Mouse (Mus musculus): ENCODE results near the gene Tbc1d9. TPM values are rescaled to one million over a fixed set of nuclear protein-coding genes. Genes with fewer than 3 reads are reported as not detected.

Gene Tbc1d9
- 5.4 and 8.0 TPM in 2 replicates for polyA plus RNA-seq (2011; ENCODE audit: insufficient read length, low read depth, missing spikeins)

GRCm38 (mm10) chr8:83165235-83165930, at the start of gene Tbc1d9:
Gene Tbc1d9, plus strand, starts transcription at chr8:83165352.
- Histone ChIP-seq H3K4me3 (ENCODE audit: insufficient read depth, low read length) (peak within 1 kb of the TSS; percentile 58), H3K4me1 (ENCODE audit: control insufficient read depth, insufficient read depth, low read length) (no peaks in the 10 kb centered on the region), H3K27ac (ENCODE audit: insufficient read depth, low read length) (no peak within 1 kb of the TSS)
- TF ChIP-seq POLR2A (IDR thresholded peaks at IDR 0.05; ENCODE audit: low read depth, low read length) (no peak; the same call in 1 of the 2 replicates), CTCF (IDR thresholded peaks at IDR 0.05; ENCODE audit: borderline replicate concordance, insufficient read depth, low read length) (peak; percentile 29; the same call in 1 of the 2 replicates)

GRCm38 (mm10) chr8:83135086-83135485, 30.1 kb upstream of the Tbc1d9 start:
- no peak overlapping the region for H3K4me3 ChIP-seq (ENCODE audit: insufficient read depth, low read length)
- H3K27ac ChIP-seq (ENCODE audit: insufficient read depth, low read length), result no peak overlapping the region
- H3K4me1 ChIP-seq (ENCODE audit: control insufficient read depth, insufficient read depth, low read length), result no peaks in the 10 kb centered on the region
- TF ChIP-seq CTCF (IDR thresholded peaks at IDR 0.05; ENCODE audit: borderline replicate concordance, insufficient read depth, low read length) (no peak), POLR2A (IDR thresholded peaks at IDR 0.05; ENCODE audit: low read depth, low read length) (no peak)

- no peak overlapping the region for H3K4me3 ChIP-seq (ENCODE audit: insufficient read depth, low read length)
- TF ChIP-seq POLR2A (IDR thresholded peaks at IDR 0.05; ENCODE audit: low read depth, low read length), result no peak
- TF ChIP-seq CTCF (IDR thresholded peaks at IDR 0.05; ENCODE audit: borderline replicate concordance, insufficient read depth, low read length), result no peak
Observed at GRCm38 (mm10) chr8:83140068-83140467, 25.1 kb upstream of the Tbc1d9 start.

DNA sequence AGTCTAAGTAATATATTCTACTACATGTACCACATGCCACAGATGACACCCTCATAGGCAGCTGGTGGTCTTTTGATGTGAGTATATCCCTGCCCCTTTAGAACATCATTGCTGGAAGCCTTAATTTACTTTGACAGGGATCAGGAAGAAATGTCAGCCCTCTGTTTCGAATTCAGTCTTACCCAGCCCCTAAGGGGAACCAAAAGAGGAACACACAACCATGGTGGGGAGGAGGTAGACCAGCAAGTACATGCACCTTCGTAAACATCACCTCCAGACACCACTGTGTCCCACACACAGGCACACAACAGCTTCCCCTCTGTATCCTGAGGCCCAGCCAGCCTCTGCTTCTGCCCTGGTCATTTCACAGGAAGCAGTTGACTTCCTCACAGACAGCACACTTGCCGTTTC, 24.4 kb upstream of the Tbc1d9 start:
- H3K4me3 ChIP-seq (ENCODE audit: insufficient read depth, low read length), result no peak overlapping the region
- TF ChIP-seq POLR2A (IDR thresholded peaks at IDR 0.05; ENCODE audit: low read depth, low read length) (no peak), CTCF (IDR thresholded peaks at IDR 0.05; ENCODE audit: borderline replicate concordance, insufficient read depth, low read length) (no peak)
- no peaks in the 10 kb centered on the region for H3K4me1 ChIP-seq (ENCODE audit: control insufficient read depth, insufficient read depth, low read length)

More at GRCm38 (mm10) chr8:83140068-83140467, 25.1 kb upstream of the Tbc1d9 start:
- no peaks in the 10 kb centered on the region for H3K4me1 ChIP-seq (ENCODE audit: control insufficient read depth, insufficient read depth, low read length)
- no peak overlapping the region for H3K27ac ChIP-seq (ENCODE audit: insufficient read depth, low read length)

GRCm38 (mm10) chr8:83141358-83141757, 23.8 kb upstream of the Tbc1d9 start:
- Histone ChIP-seq H3K27ac (ENCODE audit: insufficient read depth, low read length) (no peak overlapping the region), H3K4me1 (ENCODE audit: control insufficient read depth, insufficient read depth, low read length) (no peaks in the 10 kb centered on the region), H3K4me3 (ENCODE audit: insufficient read depth, low read length) (no peak overlapping the region)
- TF ChIP-seq CTCF (IDR thresholded peaks at IDR 0.05; ENCODE audit: borderline replicate concordance, insufficient read depth, low read length) (no peak), POLR2A (IDR thresholded peaks at IDR 0.05; ENCODE audit: low read depth, low read length) (no peak)

More for the DNA sequence above, 24.4 kb upstream of the Tbc1d9 start:
- H3K27ac ChIP-seq (ENCODE audit: insufficient read depth, low read length), result no peak overlapping the region

DNA sequence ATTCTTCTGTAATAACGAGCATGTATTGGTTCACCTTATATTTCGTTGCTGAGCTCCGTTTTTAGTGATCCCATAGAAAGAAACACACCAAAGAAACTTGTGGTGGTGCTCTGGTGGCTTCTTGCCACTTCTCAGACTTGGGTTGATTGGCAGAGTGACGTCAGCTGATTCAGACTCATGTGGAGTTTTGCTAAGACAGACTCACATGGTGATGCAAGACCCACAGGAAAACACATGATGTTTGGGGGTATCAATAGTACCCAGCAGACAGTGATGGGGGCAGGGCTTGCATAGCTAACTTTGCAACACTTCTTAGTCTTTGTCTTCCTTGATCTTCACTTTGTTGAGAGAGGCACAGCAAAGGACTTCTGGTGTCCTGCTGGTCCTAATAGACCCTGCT, 20.6 kb upstream of the Tbc1d9 start:
- no peaks in the 10 kb centered on the region for H3K4me1 ChIP-seq (ENCODE audit: control insufficient read depth, insufficient read depth, low read length)
- H3K27ac ChIP-seq (ENCODE audit: insufficient read depth, low read length), result no peak overlapping the region
- TF ChIP-seq CTCF (IDR thresholded peaks at IDR 0.05; ENCODE audit: borderline replicate concordance, insufficient read depth, low read length) (no peak), POLR2A (IDR thresholded peaks at IDR 0.05; ENCODE audit: low read depth, low read length) (no peak)
- no peak overlapping the region for H3K4me3 ChIP-seq (ENCODE audit: insufficient read depth, low read length)

DNA sequence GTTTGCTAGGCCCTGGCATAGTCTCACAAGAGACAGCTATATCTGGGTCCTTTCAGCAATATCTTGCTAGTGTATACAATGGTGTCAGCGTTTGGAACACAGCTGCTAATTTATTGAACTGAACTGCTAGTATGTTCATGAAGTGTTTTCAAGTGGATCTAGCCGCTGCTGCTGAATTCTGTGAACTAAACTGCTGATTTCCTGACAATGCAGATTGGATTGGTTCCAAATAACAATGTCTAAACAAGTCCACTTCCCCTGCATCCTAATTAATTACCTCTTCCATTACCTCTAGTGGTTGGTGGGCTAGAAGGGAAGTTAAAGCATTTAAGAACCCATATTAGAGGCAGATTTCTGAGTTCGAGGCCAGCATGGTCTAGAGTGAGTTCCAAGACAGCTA, 19.7 kb upstream of the Tbc1d9 start:
- no peak overlapping the region for H3K27ac ChIP-seq (ENCODE audit: insufficient read depth, low read length)
- H3K4me1 ChIP-seq (ENCODE audit: control insufficient read depth, insufficient read depth, low read length), result no peaks in the 10 kb centered on the region
- TF ChIP-seq POLR2A (IDR thresholded peaks at IDR 0.05; ENCODE audit: low read depth, low read length) (no peak), CTCF (IDR thresholded peaks at IDR 0.05; ENCODE audit: borderline replicate concordance, insufficient read depth, low read length) (no peak)
- no peak overlapping the region for H3K4me3 ChIP-seq (ENCODE audit: insufficient read depth, low read length)

GRCm38 (mm10) chr8:83149124-83149523, 16.0 kb upstream of the Tbc1d9 start:
- TF ChIP-seq CTCF (IDR thresholded peaks at IDR 0.05; ENCODE audit: borderline replicate concordance, insufficient read depth, low read length) (no peak), POLR2A (IDR thresholded peaks at IDR 0.05; ENCODE audit: low read depth, low read length) (no peak)
- no peak overlapping the region for H3K27ac ChIP-seq (ENCODE audit: insufficient read depth, low read length)

GRCm38 (mm10) chr8:83152055-83152454, 13.1 kb upstream of the Tbc1d9 start:
- no peak for TF ChIP-seq CTCF (IDR thresholded peaks at IDR 0.05; ENCODE audit: borderline replicate concordance, insufficient read depth, low read length)
- no peak for TF ChIP-seq POLR2A (IDR thresholded peaks at IDR 0.05; ENCODE audit: low read depth, low read length)
- H3K4me1 ChIP-seq (ENCODE audit: control insufficient read depth, insufficient read depth, low read length), result no peaks in the 10 kb centered on the region
- H3K4me3 ChIP-seq (ENCODE audit: insufficient read depth, low read length), result no peak overlapping the region
- no peak overlapping the region for H3K27ac ChIP-seq (ENCODE audit: insufficient read depth, low read length)

More at GRCm38 (mm10) chr8:83149124-83149523, 16.0 kb upstream of the Tbc1d9 start:
- no peak overlapping the region for H3K4me3 ChIP-seq (ENCODE audit: insufficient read depth, low read length)
- H3K4me1 ChIP-seq (ENCODE audit: control insufficient read depth, insufficient read depth, low read length), result no peaks in the 10 kb centered on the region

- TF ChIP-seq CTCF (IDR thresholded peaks at IDR 0.05; ENCODE audit: borderline replicate concordance, insufficient read depth, low read length), result no peak
- no peak for TF ChIP-seq POLR2A (IDR thresholded peaks at IDR 0.05; ENCODE audit: low read depth, low read length)
- Histone ChIP-seq H3K4me1 (ENCODE audit: control insufficient read depth, insufficient read depth, low read length) (no peaks in the 10 kb centered on the region), H3K27ac (ENCODE audit: insufficient read depth, low read length) (no peak overlapping the region), H3K4me3 (ENCODE audit: insufficient read depth, low read length) (no peak overlapping the region)
Observed at GRCm38 (mm10) chr8:83152470-83152869, 12.7 kb upstream of the Tbc1d9 start.
